Mouse (Mus musculus) lung, embryonic 14.5 days (tissue): Measurements from ENCODE around the gene Arfgap2. TPM values are rescaled to one million over a fixed set of nuclear protein-coding genes. Genes with fewer than 3 reads are reported as not detected.

ENCODE experiments used
- ATAC-seq: fragments of 200-750 bp; cut with Nextera tagmentation; 2 replicates; pipeline ENCODE4 v1.8.0; 2017; ENCODE audit warnings: mild to moderate bottlenecking, moderate TSS enrichment, moderate library complexity; ENCODE audit not compliant: insufficient read depth
- DNase-seq: peaks from one replicate; pipeline ENCODE4 v3.0.0-alpha.2; 2015
- H3K27ac ChIP-seq: fragments of 300-500 bp; sonication (generic); 2 replicates; pipeline ENCODE4 v1.5.1; 2014; ENCODE audit warnings: low read depth, mild to moderate bottlenecking, moderate library complexity
- H3K27me3 ChIP-seq: fragments of 300-500 bp; sonication (generic); 2 replicates; pipeline ENCODE4 v1.6.1; 2014; ENCODE audit warnings: low read length, control low read depth; ENCODE audit not compliant: insufficient read depth
- H3K36me3 ChIP-seq: fragments of 300-500 bp; sonication (generic); 2 replicates; pipeline ENCODE4 v1.6.1; 2014; ENCODE audit warnings: control low read depth; ENCODE audit not compliant: insufficient read depth
- H3K4me1 ChIP-seq: fragments of 300-500 bp; sonication (generic); 2 replicates; pipeline ENCODE4 v1.6.1; 2014; ENCODE audit warnings: antibody characterized with exemption, control low read depth; ENCODE audit not compliant: insufficient read depth
- H3K4me2 ChIP-seq: fragments of 300-500 bp; sonication (generic); 2 replicates; pipeline ENCODE4 v1.6.1; 2014; ENCODE audit warnings: mild to moderate bottlenecking
- H3K4me3 ChIP-seq: fragments of 300-500 bp; sonication (generic); 2 replicates; pipeline ENCODE4 v1.5.1; 2014; ENCODE audit warnings: low read depth, low read length
- H3K9ac ChIP-seq: fragments of 300-500 bp; sonication (generic); 2 replicates; pipeline ENCODE4 v1.6.1; 2014
- H3K9me3 ChIP-seq: fragments of 300-500 bp; sonication (generic); 2 replicates; pipeline ENCODE4 v1.6.1; 2016; ENCODE audit warnings: low read depth, low read length, control low read depth
- CTCF ChIP-seq: IDR thresholded peaks from 2 replicates; pipeline ENCODE4 v1.5.1; 2016; ENCODE audit warnings: antibody characterized with exemption, low read depth
- WGBS: fragments of 180-500 bp; shearing (Covaris S2); extraction: QIAGEN DNeasy Blood & Tissue Kit; methylation state at CpG from one replicate; pipeline ENCODE4 v1.1.7; 2014; 5-methylcytosine and 5-hydroxymethylcytosine counted together
- polyA plus RNA-seq: library from polyadenylated mRNA; unstranded; fragments of >200 nt; fragmentation: Nextera tagmentation; extraction: Ambion mirVana; gene quantifications from 2 replicates; pipeline ENCODE4 v1.2.1, GENCODE M21; 2014

Gene Arfgap2
- polyA plus RNA-seq, 1 experiment from 2014 or later = 81.1 TPM

- Histone ChIP-seq H3K4me1 (peaks cover 6% of the 10 kb centered on the region; the same call in 1 of the 2 replicates), H3K4me2 (peak overlapping the region; percentile 90; the same call in 1 of the 2 replicates), H3K27ac (no peak overlapping the region), H3K36me3 (no peaks in the 10 kb centered on the region), H3K9ac (0 out of 2 replicates have a peak overlapping the region, but pooled peaks have one; percentile 55), H3K27me3 (peaks cover 23% of the 10 kb centered on the region), H3K4me3 (no peak overlapping the region), H3K9me3 (no peaks in the 10 kb centered on the region)
- WGBS = 31% methylated on average over 8 of the region's 8 CpGs
- no peak for TF ChIP-seq CTCF
- no peak for DNase-seq
- ATAC-seq = no peak
Measured at GRCm38 (mm10) chr2:91254725-91255380, 9.9 kb upstream of the Arfgap2 start.

GRCm38 (mm10) chr2:91255661-91256150 lies 9.1 kb upstream of the Arfgap2 start, which contains the start of gene Pacsin3:
Pacsin3 (plus strand) TSS chr2:91255954.
- Histone ChIP-seq H3K36me3 (peaks cover 8% of the 10 kb centered on the region), H3K4me1 (peaks cover 6% of the 10 kb centered on the region; the same call in 1 of the 2 replicates), H3K4me2 (peak within 1 kb of the TSS; percentile 90), H3K4me3 (peak within 1 kb of the TSS; percentile 72), H3K9ac (peak within 1 kb of the TSS; percentile 55), H3K27ac (peak within 1 kb of the TSS; percentile 86), H3K9me3 (no peaks in the 10 kb centered on the region), H3K27me3 (peaks cover 23% of the 10 kb centered on the region)
- DNase-seq = peak; percentile 64
- ATAC-seq = peak; percentile 25; the same call in 1 of the 2 replicates
- TF ChIP-seq CTCF = no peak
- WGBS = under 1% methylated on average over 27 of the region's 27 CpGs

GRCm38 (mm10) chr2:91256256-91257125 lies 8.3 kb upstream of the Arfgap2 start:
- DNase-seq = peak; percentile 76
- peaks cover 23% of the 10 kb centered on the region for H3K27me3 ChIP-seq
- H3K4me1 ChIP-seq = peaks cover 6% of the 10 kb centered on the region; the same call in 1 of the 2 replicates
- WGBS = under 1% methylated on average over 52 of the region's 52 CpGs
- ATAC-seq = peak; percentile 82
- H3K4me2 ChIP-seq = peak overlapping the region; percentile 90
- peak overlapping the region; percentile 72 for H3K4me3 ChIP-seq
- peak overlapping the region; percentile 55 for H3K9ac ChIP-seq
- H3K36me3 ChIP-seq = peaks cover 16% of the 10 kb centered on the region
- no peaks in the 10 kb centered on the region for H3K9me3 ChIP-seq
- peak overlapping the region; percentile 86 for H3K27ac ChIP-seq
- TF ChIP-seq CTCF = no peak

- H3K27ac ChIP-seq = peak overlapping the region; percentile 86
- peak overlapping the region; percentile 55 for H3K9ac ChIP-seq
- peaks cover 23% of the 10 kb centered on the region for H3K27me3 ChIP-seq
- peak overlapping the region; percentile 72 for H3K4me3 ChIP-seq
- H3K4me2 ChIP-seq = peak overlapping the region; percentile 90
- peaks cover 6% of the 10 kb centered on the region; the same call in 1 of the 2 replicates for H3K4me1 ChIP-seq
- H3K9me3 ChIP-seq = no peaks in the 10 kb centered on the region
- H3K36me3 ChIP-seq = peaks cover 23% of the 10 kb centered on the region
- DNase-seq (peak; percentile 81), ATAC-seq (peak; percentile 85)
- TF ChIP-seq CTCF = no peak
- WGBS = 2% methylated on average over 22 of the region's 22 CpGs
Measured at GRCm38 (mm10) chr2:91257126-91257980, 7.4 kb upstream of the Arfgap2 start.

GRCm38 (mm10) chr2:91258054-91258453 lies 6.7 kb upstream of the Arfgap2 start:
- ATAC-seq (no peak), DNase-seq (no peak)
- H3K36me3 ChIP-seq = peaks cover 30% of the 10 kb centered on the region
- H3K4me3 ChIP-seq = peak overlapping the region; percentile 72
- H3K9ac ChIP-seq = peak overlapping the region; percentile 55
- no peaks in the 10 kb centered on the region for H3K9me3 ChIP-seq
- H3K27ac ChIP-seq = peak overlapping the region; percentile 86
- H3K27me3 ChIP-seq = peaks cover 23% of the 10 kb centered on the region
- peaks cover 6% of the 10 kb centered on the region; the same call in 1 of the 2 replicates for H3K4me1 ChIP-seq
- WGBS = 56% methylated on average over 5 of the region's 5 CpGs
- peak overlapping the region; percentile 90 for H3K4me2 ChIP-seq
- TF ChIP-seq CTCF = no peak

- H3K36me3 ChIP-seq = peaks cover 37% of the 10 kb centered on the region
- H3K27ac ChIP-seq = peak overlapping the region; percentile 86; the same call in 1 of the 2 replicates
- peak overlapping the region; percentile 90 for H3K4me2 ChIP-seq
- H3K9me3 ChIP-seq = no peaks in the 10 kb centered on the region
- DNase-seq = no peak
- no peak for ATAC-seq
- WGBS = 58% methylated on average over 1 of the region's 1 CpGs
- peaks cover 23% of the 10 kb centered on the region for H3K27me3 ChIP-seq
- no peak for TF ChIP-seq CTCF
- H3K4me3 ChIP-seq = peak overlapping the region; percentile 72; the same call in 1 of the 2 replicates
- peak overlapping the region; percentile 55; the same call in 1 of the 2 replicates for H3K9ac ChIP-seq
- H3K4me1 ChIP-seq = peaks cover 6% of the 10 kb centered on the region; the same call in 1 of the 2 replicates
Measured at GRCm38 (mm10) chr2:91258830-91259229, 5.9 kb upstream of the Arfgap2 start.
